Mouse (Mus musculus): ENCODE data around the gene Sarm1. TPM values are rescaled to one million over a fixed set of nuclear protein-coding genes. Genes with fewer than 3 reads are reported as not detected.

Sarm1 gene
- polyA plus RNA-seq, 1 experiment from 2014 or later: 0.12 TPM

GRCm38 (mm10) chr11:78461894-78462293, 35.7 kb downstream of the Sarm1 start:
- no peak for ATAC-seq (ENCODE audit: extremely low read depth, insufficient number of reproducible peaks, low FRiP score, low TSS enrichment)

GRCm38 (mm10) chr11:78458740-78459139, 38.8 kb downstream of the Sarm1 start:
- Histone ChIP-seq H3K27ac (replicated peaks) (no peak overlapping the region), H3K27me3 (replicated peaks) (peaks cover 9% of the 10 kb centered on the region; the same call in 1 of the 2 replicates), H3K9ac (no peak overlapping the region), H3K4me3 (no peak overlapping the region), H3K36me3 (no peaks in the 10 kb centered on the region), H3K9me3 (peaks cover 5% of the 10 kb centered on the region; the same call in 1 of the 2 replicates), H3K4me1 (peaks cover 12% of the 10 kb centered on the region), H3K4me2 (no peak overlapping the region)
- no peak for ATAC-seq (ENCODE audit: extremely low read depth, insufficient number of reproducible peaks, low FRiP score, low TSS enrichment)
- WGBS: 78% methylated on average over 17 of the region's 17 CpGs

More at GRCm38 (mm10) chr11:78461894-78462293, 35.7 kb downstream of the Sarm1 start:
- Histone ChIP-seq H3K9me3 (peaks cover 5% of the 10 kb centered on the region; the same call in 1 of the 2 replicates), H3K9ac (no peak overlapping the region), H3K4me1 (peaks cover 24% of the 10 kb centered on the region), H3K27me3 (replicated peaks) (no peaks in the 10 kb centered on the region), H3K27ac (replicated peaks) (no peak overlapping the region), H3K4me3 (no peak overlapping the region), H3K36me3 (no peaks in the 10 kb centered on the region), H3K4me2 (no peak overlapping the region)
- WGBS: 57% methylated on average over 1 of the region's 1 CpGs

GRCm38 (mm10) chr11:78455308-78455707, 42.2 kb downstream of the Sarm1 start:
- Histone ChIP-seq H3K4me3 (no peak overlapping the region), H3K27me3 (replicated peaks) (peaks cover 9% of the 10 kb centered on the region; the same call in 1 of the 2 replicates), H3K4me2 (no peak overlapping the region), H3K9ac (no peak overlapping the region), H3K36me3 (no peaks in the 10 kb centered on the region), H3K9me3 (no peaks in the 10 kb centered on the region), H3K27ac (replicated peaks) (no peak overlapping the region), H3K4me1 (0 out of 2 replicates have a peak, but pooled peaks cover 4% of the 10 kb centered on the region)
- ATAC-seq (ENCODE audit: extremely low read depth, insufficient number of reproducible peaks, low FRiP score, low TSS enrichment): no peak
- 34% methylated on average over 5 of the region's 5 CpGs for WGBS

GRCm38 (mm10) chr11:78454276-78454675, 43.3 kb downstream of the Sarm1 start:
- Histone ChIP-seq H3K4me3 (no peak overlapping the region), H3K4me2 (no peak overlapping the region), H3K36me3 (no peaks in the 10 kb centered on the region), H3K4me1 (0 out of 2 replicates have a peak, but pooled peaks cover 4% of the 10 kb centered on the region), H3K9me3 (no peaks in the 10 kb centered on the region), H3K9ac (no peak overlapping the region), H3K27me3 (replicated peaks) (peaks cover 12% of the 10 kb centered on the region; the same call in 1 of the 2 replicates), H3K27ac (replicated peaks) (no peak overlapping the region)
- ATAC-seq (ENCODE audit: extremely low read depth, insufficient number of reproducible peaks, low FRiP score, low TSS enrichment): no peak
- 61% methylated on average over 7 of the region's 7 CpGs for WGBS

GRCm38 (mm10) chr11:78453675-78454074, 43.9 kb downstream of the Sarm1 start:
- 13% methylated on average over 4 of the region's 4 CpGs for WGBS
- no peak for ATAC-seq (ENCODE audit: extremely low read depth, insufficient number of reproducible peaks, low FRiP score, low TSS enrichment)
- 0 out of 2 replicates have a peak, but pooled peaks cover 4% of the 10 kb centered on the region for H3K4me1 ChIP-seq

DNA sequence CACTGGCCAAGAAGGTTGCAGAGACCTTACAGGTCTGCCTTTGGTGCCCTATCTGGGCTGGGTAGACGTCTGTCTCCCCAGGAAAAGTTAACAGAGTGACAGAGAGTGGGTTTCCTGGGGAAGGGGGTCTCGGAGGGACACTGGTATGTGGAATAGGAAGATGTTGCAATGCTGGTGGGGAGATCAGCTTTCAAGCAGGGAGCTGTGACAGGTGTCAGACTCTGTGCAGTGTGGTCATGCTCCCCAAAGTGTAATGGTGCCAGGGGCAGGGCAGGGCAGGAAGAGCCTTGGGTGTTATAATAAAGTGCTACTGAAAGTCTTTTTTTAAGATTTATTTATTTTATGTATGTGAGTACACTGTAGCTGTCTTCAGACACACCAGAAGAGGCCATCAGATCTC, 47.2 kb downstream of the Sarm1 start:
- ATAC-seq (ENCODE audit: extremely low read depth, insufficient number of reproducible peaks, low FRiP score, low TSS enrichment): no peak
- Histone ChIP-seq H3K4me2 (no peak overlapping the region), H3K9ac (no peak overlapping the region), H3K4me3 (no peak overlapping the region), H3K27ac (replicated peaks) (no peak overlapping the region), H3K9me3 (no peaks in the 10 kb centered on the region), H3K4me1 (no peaks in the 10 kb centered on the region), H3K27me3 (replicated peaks) (0 out of 2 replicates have a peak, but pooled peaks cover 4% of the 10 kb centered on the region), H3K36me3 (no peaks in the 10 kb centered on the region)
- 36% methylated on average over 2 of the region's 2 CpGs for WGBS

More at GRCm38 (mm10) chr11:78453675-78454074, 43.9 kb downstream of the Sarm1 start:
- H3K27me3 ChIP-seq (replicated peaks): peaks cover 13% of the 10 kb centered on the region; the same call in 1 of the 2 replicates
- H3K9ac ChIP-seq: no peak overlapping the region
- H3K9me3 ChIP-seq: no peaks in the 10 kb centered on the region
- no peaks in the 10 kb centered on the region for H3K36me3 ChIP-seq
- H3K4me3 ChIP-seq: no peak overlapping the region
- H3K27ac ChIP-seq (replicated peaks): no peak overlapping the region
- no peak overlapping the region for H3K4me2 ChIP-seq

- no peaks in the 10 kb centered on the region for H3K4me1 ChIP-seq
- H3K36me3 ChIP-seq: no peaks in the 10 kb centered on the region
- ATAC-seq (ENCODE audit: extremely low read depth, insufficient number of reproducible peaks, low FRiP score, low TSS enrichment): no peak
- H3K9ac ChIP-seq: no peak overlapping the region
- H3K27ac ChIP-seq (replicated peaks): no peak overlapping the region
- no peak overlapping the region for H3K4me3 ChIP-seq
- no peak overlapping the region for H3K4me2 ChIP-seq
- 0 out of 2 replicates have a peak, but pooled peaks cover 4% of the 10 kb centered on the region for H3K27me3 ChIP-seq (replicated peaks)
- 69% methylated on average over 1 of the region's 1 CpGs for WGBS
- H3K9me3 ChIP-seq: no peaks in the 10 kb centered on the region
These were observed 49.3 kb downstream of the Sarm1 start for GRCm38 (mm10) chr11:78448242-78448641.

DNA sequence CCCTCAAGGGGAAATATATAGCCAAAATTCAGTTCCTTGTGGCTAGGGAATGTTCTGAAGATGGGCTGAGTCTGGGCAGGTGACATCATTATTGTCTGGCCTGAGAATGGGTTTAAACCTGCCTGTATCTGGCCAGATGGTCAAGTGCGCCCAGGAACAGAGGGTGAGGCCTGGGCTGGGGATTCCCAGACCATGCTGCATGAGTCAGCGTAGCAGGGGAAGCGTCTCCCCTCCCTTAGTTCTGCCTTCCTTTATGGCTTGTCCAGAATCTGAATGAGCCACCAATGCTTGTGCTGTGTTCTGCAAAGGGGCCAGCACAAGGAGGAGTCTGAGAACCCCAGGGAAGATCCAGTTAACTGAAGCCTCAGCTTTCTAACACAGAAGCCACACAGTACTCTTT, 50.4 kb downstream of the Sarm1 start:
- 0 out of 2 replicates have a peak, but pooled peaks cover 4% of the 10 kb centered on the region for H3K27me3 ChIP-seq (replicated peaks)
- no peak for ATAC-seq (ENCODE audit: extremely low read depth, insufficient number of reproducible peaks, low FRiP score, low TSS enrichment)
- WGBS: 59% methylated on average over 3 of the region's 3 CpGs

GRCm38 (mm10) chr11:78443115-78443514, 54.4 kb downstream of the Sarm1 start:
- Histone ChIP-seq H3K9ac (no peak overlapping the region), H3K4me2 (no peak overlapping the region), H3K27ac (replicated peaks) (no peak overlapping the region), H3K4me1 (no peaks in the 10 kb centered on the region), H3K27me3 (replicated peaks) (no peaks in the 10 kb centered on the region), H3K4me3 (no peak overlapping the region), H3K9me3 (no peaks in the 10 kb centered on the region), H3K36me3 (no peaks in the 10 kb centered on the region)
- WGBS: 72% methylated on average over 5 of the region's 5 CpGs
- no peak for ATAC-seq (ENCODE audit: extremely low read depth, insufficient number of reproducible peaks, low FRiP score, low TSS enrichment)

More for the DNA sequence above, 50.4 kb downstream of the Sarm1 start:
- H3K9ac ChIP-seq: no peak overlapping the region
- no peaks in the 10 kb centered on the region for H3K9me3 ChIP-seq
- no peaks in the 10 kb centered on the region for H3K4me1 ChIP-seq
- no peak overlapping the region for H3K4me3 ChIP-seq
- H3K36me3 ChIP-seq: no peaks in the 10 kb centered on the region
- no peak overlapping the region for H3K4me2 ChIP-seq
- H3K27ac ChIP-seq (replicated peaks): no peak overlapping the region

DNA sequence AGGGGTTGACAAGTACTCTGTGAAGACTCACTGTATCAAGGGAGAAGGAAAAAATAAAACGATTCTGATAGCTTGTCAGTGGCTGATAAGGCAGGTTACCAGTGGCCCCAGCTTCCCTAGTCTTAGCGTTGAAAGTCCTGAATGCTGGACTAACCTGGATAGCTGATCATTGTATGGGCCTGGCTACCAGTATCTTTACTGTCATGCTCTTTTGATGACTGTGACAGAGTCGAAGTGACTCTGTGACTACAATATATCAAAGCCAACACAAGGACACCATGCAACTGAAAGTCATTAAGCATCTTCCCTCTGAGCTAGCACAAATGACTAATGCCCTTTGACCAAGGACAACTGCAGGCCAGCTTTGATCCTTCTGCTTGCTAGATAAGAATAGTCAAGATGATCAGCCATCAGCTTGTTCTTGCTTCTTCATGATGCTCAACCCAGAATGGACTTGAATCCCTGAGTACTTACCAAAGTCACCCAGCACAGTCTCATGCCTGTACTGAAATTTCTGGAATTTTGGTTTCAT, 59.1 kb downstream of the Sarm1 start:
- H3K27ac ChIP-seq (replicated peaks): no peak overlapping the region
- H3K4me1 ChIP-seq: peaks cover 8% of the 10 kb centered on the region
- H3K36me3 ChIP-seq: no peaks in the 10 kb centered on the region
- H3K9ac ChIP-seq: no peak overlapping the region
- WGBS: 35% methylated on average over 3 of the region's 3 CpGs
- no peak overlapping the region for H3K4me2 ChIP-seq
- H3K27me3 ChIP-seq (replicated peaks): 0 out of 2 replicates have a peak, but pooled peaks cover 9% of the 10 kb centered on the region
- no peak overlapping the region for H3K4me3 ChIP-seq
- no peaks in the 10 kb centered on the region for H3K9me3 ChIP-seq
- ATAC-seq (ENCODE audit: extremely low read depth, insufficient number of reproducible peaks, low FRiP score, low TSS enrichment): no peak

- H3K27ac ChIP-seq (replicated peaks): no peak overlapping the region
- H3K4me2 ChIP-seq: no peak overlapping the region
- peaks cover 8% of the 10 kb centered on the region for H3K4me1 ChIP-seq
- no peaks in the 10 kb centered on the region for H3K36me3 ChIP-seq
- H3K9ac ChIP-seq: no peak overlapping the region
- WGBS: 79% methylated on average over 7 of the region's 7 CpGs
- no peak overlapping the region for H3K4me3 ChIP-seq
- peaks cover 14% of the 10 kb centered on the region; the same call in 1 of the 2 replicates for H3K27me3 ChIP-seq (replicated peaks)
- no peaks in the 10 kb centered on the region for H3K9me3 ChIP-seq
- ATAC-seq (ENCODE audit: extremely low read depth, insufficient number of reproducible peaks, low FRiP score, low TSS enrichment): no peak
These were observed 60.4 kb downstream of the Sarm1 start for GRCm38 (mm10) chr11:78437182-78437581.

Data from heart, embryonic 13.5 days (tissue).